Mouse (Mus musculus) kidney, adult 2 months (tissue): Measurements from ENCODE around the gene Orm1.

Source experiments
- CTCF ChIP-seq: fragments of 200-500 bp; conservative IDR thresholded peaks from 2 replicates; pipeline ENCODE4 v1.5.1; 2011; ENCODE audit warnings: low read depth, mild to moderate bottlenecking, control low read depth, low read length, moderate library complexity, mixed read lengths; ENCODE audit not compliant: insufficient read depth, insufficient read length
- POLR2A ChIP-seq: fragments of 200-500 bp; IDR thresholded peaks from one replicate; pipeline ENCODE4 v1.6.1; 2011; ENCODE audit warnings: low read depth, low read length, control low read depth

DNA sequence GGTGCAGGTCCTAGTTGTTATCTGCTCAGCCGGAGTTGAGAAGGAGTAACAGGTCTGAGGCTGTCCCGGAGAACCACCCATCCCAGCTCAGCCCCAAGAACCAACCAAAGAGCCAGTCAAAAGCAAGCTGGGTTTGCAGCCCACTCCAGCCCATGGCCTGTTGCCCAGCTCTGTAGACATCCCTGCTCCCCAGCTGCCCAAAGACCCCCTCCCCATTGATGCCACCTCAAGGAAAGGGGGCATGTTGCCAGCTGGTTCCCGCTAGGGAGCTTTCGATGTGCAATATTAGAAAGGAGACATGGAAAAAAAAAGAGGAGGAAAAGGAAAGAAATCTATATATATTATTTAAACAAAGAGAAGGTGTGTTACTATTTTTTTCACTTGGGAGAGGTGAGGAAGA lies 11.0 kb upstream of the Orm1 start:
- TF ChIP-seq CTCF (no peak), POLR2A (no peak)
